In genomic region chr9:42054339-42055272, GRCm38 (mm10) we compare ENCODE assay signal across 8 mouse cellular contexts.
DNase-seq lines count a peak whose midpoint lies in the region; ATAC-seq and TF ChIP-seq lines count a peak whose summit lies in the region.

No protein-coding gene starts in this region.

- no peaks in the 10 kb centered on the region; the same call in 1 of the 2 replicates for H3K4me1 ChIP-seq in lung, postnatal 0 days (ENCODE audit: insufficient read depth, low read depth, low read length)
- H3K4me1 ChIP-seq in stomach, embryonic 16.5 days (ENCODE audit: control insufficient read depth, insufficient read depth, low read length): peaks cover 28% of the 10 kb centered on the region
- H3K4me1 ChIP-seq in heart, embryonic 12.5 days (replicated peaks): peaks cover 11% of the 10 kb centered on the region

- peak; percentile 51 for DNase-seq in ES-CJ7 (ENCODE audit: low read depth, low spot score)
- peak; percentile 75 to 88 for DNase-seq in frontal cortex, postnatal 36 days (ENCODE audit: low spot score in 2 of 2)
- DNase-seq in kidney, postnatal 4 days: peak; percentile 77 to 86
- DNase-seq in lung, postnatal 0 days (ENCODE audit: low spot score): peak; percentile 78

- ATAC-seq in cerebellum, adult (ENCODE audit: insufficient number of reproducible peaks, low FRiP score, low TSS enrichment): peak; percentile 84
- peak; percentile 86 for ATAC-seq in lung, postnatal 0 days
- peak; percentile 90 for ATAC-seq in stomach, embryonic 16.5 days (ENCODE audit: insufficient read depth, low FRiP score)
- ATAC-seq in heart, embryonic 12.5 days (ENCODE audit: insufficient number of reproducible peaks, low FRiP score): no peak
- ATAC-seq in megakaryocyte-erythroid progenitor cell, adult 5-6 weeks (replicated peaks; ENCODE audit: low FRiP score, low TSS enrichment, poor library complexity, severe bottlenecking): no peak

- H3K27ac ChIP-seq in lung, postnatal 0 days (ENCODE audit: low read length): no peak overlapping the region
- peak overlapping the region; percentile 86 for H3K27ac ChIP-seq in stomach, embryonic 16.5 days (ENCODE audit: low read length)
- no peak overlapping the region for H3K27ac ChIP-seq in heart, embryonic 12.5 days (ENCODE audit: poor library complexity, severe bottlenecking)

- H3K4me2 ChIP-seq in lung, postnatal 0 days (replicated peaks; ENCODE audit: low read depth, low read length): no peak overlapping the region
- H3K4me2 ChIP-seq in stomach, embryonic 16.5 days (ENCODE audit: low read depth, low read length): no peak overlapping the region
- H3K4me2 ChIP-seq in heart, embryonic 12.5 days: no peak overlapping the region

- no peaks in the 10 kb centered on the region for H3K27me3 ChIP-seq in lung, postnatal 0 days (replicated peaks; ENCODE audit: insufficient read depth, low read length)
- H3K27me3 ChIP-seq in stomach, embryonic 16.5 days (ENCODE audit: control insufficient read depth, insufficient read depth, low read length): no peaks in the 10 kb centered on the region
- 0 out of 2 replicates have a peak, but pooled peaks cover 6% of the 10 kb centered on the region for H3K27me3 ChIP-seq in heart, embryonic 12.5 days (replicated peaks)

- TF ChIP-seq EP300 in lung, postnatal 0 days (IDR thresholded peaks at IDR 0.05): 0 out of 2 replicates have a peak, but pooled peaks have one; percentile 8

- H3K9ac ChIP-seq in lung, postnatal 0 days (replicated peaks; ENCODE audit: low read depth): no peak overlapping the region
- H3K9ac ChIP-seq in stomach, embryonic 16.5 days (ENCODE audit: low read length): no peak overlapping the region; the same call in 1 of the 2 replicates
- H3K9ac ChIP-seq in heart, embryonic 12.5 days: no peak overlapping the region

- WGBS in lung, postnatal 0 days: 54% methylated on average over 20 of the region's 20 CpGs
- WGBS in stomach, embryonic 16.5 days: 60% methylated on average over 20 of the region's 20 CpGs
- WGBS in heart, embryonic 12.5 days: 77% methylated on average over 20 of the region's 20 CpGs

- no peaks in the 10 kb centered on the region for H3K9me3 ChIP-seq in lung, postnatal 0 days (ENCODE audit: low read length)
- H3K9me3 ChIP-seq in stomach, embryonic 16.5 days (replicated peaks; ENCODE audit: control insufficient read depth, low read length): no peaks in the 10 kb centered on the region
- 0 out of 2 replicates have a peak, but pooled peaks cover 4% of the 10 kb centered on the region for H3K9me3 ChIP-seq in heart, embryonic 12.5 days (replicated peaks)

- TF ChIP-seq CTCF in lung, postnatal 0 days (IDR thresholded peaks at IDR 0.05): peak; percentile 60

- H3K4me3 ChIP-seq in lung, postnatal 0 days (ENCODE audit: low read depth, low read length): no peak overlapping the region
- no peak overlapping the region for H3K4me3 ChIP-seq in stomach, embryonic 16.5 days (replicated peaks; ENCODE audit: low read length)
- no peak overlapping the region for H3K4me3 ChIP-seq in heart, embryonic 12.5 days

- 0 out of 2 replicates have a peak, but pooled peaks cover 5% of the 10 kb centered on the region for H3K36me3 ChIP-seq in lung, postnatal 0 days (ENCODE audit: insufficient read depth, low read length)
- no peaks in the 10 kb centered on the region for H3K36me3 ChIP-seq in stomach, embryonic 16.5 days (ENCODE audit: control insufficient read depth, insufficient read depth, low read length)
- no peaks in the 10 kb centered on the region for H3K36me3 ChIP-seq in heart, embryonic 12.5 days

Comparison
In these comparisons a context has a peak if more than half of its experiments do, and no peak if none do; other contexts are left out.
1. ATAC-seq: peak in cerebellum, adult (single experiment), lung, postnatal 0 days (single experiment) and stomach, embryonic 16.5 days (single experiment); none in heart, embryonic 12.5 days (single experiment) and megakaryocyte-erythroid progenitor cell, adult 5-6 weeks (single experiment).
2. Peak in every context shown above with its lines, with median percentiles within 50 percentile points of each other: DNase-seq.